ENCODE assay signal across 18 mouse cellular contexts in the genomic region with DNA sequence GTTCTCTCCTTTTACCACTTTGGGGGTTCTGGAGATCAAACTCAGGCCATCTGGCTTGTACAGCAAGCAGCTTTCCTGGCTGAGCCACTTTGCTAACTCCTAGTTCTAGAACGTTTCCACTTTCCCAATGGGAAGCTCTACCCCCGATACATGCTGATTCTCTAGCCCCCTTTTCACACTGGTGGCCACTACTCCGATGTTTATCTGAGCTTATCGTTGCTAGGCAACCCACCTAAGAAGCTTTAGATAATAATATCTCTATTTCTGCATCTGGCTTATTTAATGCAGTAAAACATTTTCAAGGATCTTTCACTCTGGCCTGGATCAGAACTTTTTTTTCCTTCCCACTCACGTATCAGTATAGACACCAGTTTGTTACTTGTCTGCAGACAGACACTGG.
"Had no signal": no experiment of that assay in that cellular context is flagged by ENCODE, and none has a peak within 500 bp of the region (broad histone marks: within the 10 kb centered on the region; RNA-seq: fewer than 3 reads in every experiment).

No protein-coding gene starts in this region.

- ATAC-seq: midbrain, embryonic 13.5 days; midbrain, embryonic 16.5 days had no signal

- H3K9me3 ChIP-seq: midbrain, embryonic 13.5 days; neural tube, embryonic 13.5 days; neural tube, embryonic 15.5 days had no signal

- DNase-seq: lung, adult 18-20 months; lung, embryonic 14.5 days; lung, postnatal 10 days; lung, postnatal 4 days; right cerebral cortex, adult 18-20 months; right cerebral cortex, postnatal 25 days; right cerebral cortex, postnatal 4 days; spleen, adult 18-20 months; thymus, adult 18-20 months; thymus, postnatal 14 days; thymus, postnatal 36 days had no signal

- H3K4me2 ChIP-seq: lung, embryonic 14.5 days; midbrain, embryonic 11.5 days; midbrain, embryonic 13.5 days; neural tube, embryonic 13.5 days; neural tube, embryonic 15.5 days had no signal

- H3K4me3 ChIP-seq: midbrain, embryonic 13.5 days; myocyte; neural tube, embryonic 13.5 days; neural tube, embryonic 15.5 days had no signal

- H3K9ac ChIP-seq: liver, embryonic 14.5 days; lung, embryonic 14.5 days; midbrain, embryonic 13.5 days; neural tube, embryonic 13.5 days; neural tube, embryonic 15.5 days had no signal

- H3K36me3 ChIP-seq: midbrain, embryonic 13.5 days; neural tube, embryonic 13.5 days; neural tube, embryonic 15.5 days had no signal

- H3K27ac ChIP-seq: liver, embryonic 14.5 days; midbrain, embryonic 13.5 days; neural tube, embryonic 13.5 days; neural tube, embryonic 15.5 days had no signal

- H3K27me3 ChIP-seq: midbrain, embryonic 13.5 days; neural tube, embryonic 13.5 days; neural tube, embryonic 15.5 days had no signal
